Comparison of ENCODE assay signal across 8 mouse cellular contexts in the genomic region with DNA sequence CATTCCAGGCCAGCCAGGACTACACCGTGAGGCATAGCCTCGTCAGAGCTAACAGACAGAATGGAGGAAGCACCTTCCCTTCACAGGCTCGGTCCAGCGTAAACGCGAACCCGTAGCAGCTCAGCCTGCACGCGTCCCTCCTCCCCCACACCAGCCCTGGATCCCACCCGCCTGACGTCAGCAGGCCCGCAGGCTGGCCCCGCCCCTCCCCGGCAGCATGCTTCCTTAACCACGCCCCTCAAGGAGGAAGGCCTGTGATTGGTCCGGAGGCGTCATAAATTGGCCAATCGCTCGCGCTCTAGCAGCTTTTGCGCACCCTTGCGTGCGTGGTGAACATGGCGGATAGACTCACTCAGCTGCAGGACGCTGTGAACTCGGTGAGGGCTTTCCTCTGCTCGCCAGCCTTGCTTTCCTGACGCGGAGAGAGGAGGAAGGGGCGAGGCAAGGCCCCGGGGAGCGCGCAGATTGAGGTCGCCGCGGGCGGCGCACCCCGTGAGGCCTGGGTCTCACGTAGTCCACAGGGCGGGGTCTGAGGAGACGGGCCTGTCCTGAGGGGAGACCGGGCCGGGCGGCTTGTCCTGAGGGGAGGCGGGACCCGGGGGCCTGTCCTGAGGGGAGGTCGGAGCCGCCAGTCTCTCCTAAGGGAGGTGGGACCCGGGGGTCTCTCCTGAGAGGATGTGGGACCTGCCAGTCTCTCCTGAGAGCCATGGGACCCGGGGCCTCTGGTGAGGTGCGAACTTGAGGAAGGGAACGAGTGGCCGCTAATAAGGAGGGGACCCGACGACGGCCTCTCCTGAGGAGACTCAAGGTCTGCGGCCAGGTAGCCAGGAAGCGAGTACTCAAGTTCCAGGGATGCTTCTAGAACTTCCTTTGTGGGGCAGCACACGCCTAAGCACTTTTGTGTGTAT. TPM values are rescaled to one million over a fixed set of nuclear protein-coding genes. Genes with fewer than 3 reads are reported as not detected.
DNase-seq lines count a peak whose midpoint lies in the region; ATAC-seq and TF ChIP-seq lines count a peak whose summit lies in the region.

A gene (plus strand): TSS at position 272 of the 908 bp plus-strand sequence.
A gene (minus strand): TSS at position 549 of the 908 bp plus-strand sequence.

- intact Hi-C loops in gastrocnemius, adult 2 months (cut with DNase I): no loop called here
- intact Hi-C loops in left cerebral cortex, adult 2 months (cut with DNase I): loop anchor here (2.0 to 10.0 kb wide), 2 partner anchors 66 to 342 kb away; a partner anchor contains a TSS

- H3K27me3 ChIP-seq in hindbrain, postnatal 0 days (ENCODE audit: insufficient read depth, low read length): no peaks in the 10 kb centered on the region

- H3K4me2 ChIP-seq in hindbrain, postnatal 0 days (ENCODE audit: low read depth, low read length): peak within 1 kb of the TSS; percentile 95

- H3K4me1 ChIP-seq in hindbrain, postnatal 0 days (ENCODE audit: insufficient read depth, low read length): peaks cover 3% of the 10 kb centered on the region; the same call in 1 of the 2 replicates

- no peaks in the 10 kb centered on the region for H3K9me3 ChIP-seq in hindbrain, postnatal 0 days (ENCODE audit: low read length)

- DNase-seq in ZHBTc4 (ENCODE audit: low read depth, low spot score): peak; percentile 99
- DNase-seq in gastrocnemius, adult 2 months: peak; percentile 99
- DNase-seq in hindbrain, postnatal 0 days (ENCODE audit: low spot score): peak; percentile 99
- DNase-seq in left cerebral cortex, adult 2 months (ENCODE audit: extremely low spot score in 1 of 2, low spot score in 2 of 2): peak; percentile 98 to 99
- peak; percentile 97 to 98 for DNase-seq in right cerebral cortex, adult 2 months (ENCODE audit: low spot score in 2 of 2)
- peak; percentile 99 for DNase-seq in urinary bladder, postnatal 14 days (ENCODE audit: low spot score)

- peak within 1 kb of the TSS; percentile 80 for H3K9ac ChIP-seq in hindbrain, postnatal 0 days (replicated peaks; ENCODE audit: low read length)

- H3K4me3 ChIP-seq in gastrocnemius, adult 2 months: peak within 1 kb of the TSS; percentile 95
- H3K4me3 ChIP-seq in hindbrain, postnatal 0 days (ENCODE audit: low read length): peak within 1 kb of the TSS; percentile 76
- H3K4me3 ChIP-seq in left cerebral cortex, adult 2 months: peak within 1 kb of the TSS; percentile 63

- peak within 1 kb of the TSS; percentile 96 for H3K27ac ChIP-seq in gastrocnemius, adult 2 months
- peak within 1 kb of the TSS; percentile 83 for H3K27ac ChIP-seq in hindbrain, postnatal 0 days
- H3K27ac ChIP-seq in left cerebral cortex, adult 2 months: peak within 1 kb of the TSS; percentile 92

- TF ChIP-seq CTCF in gastrocnemius, adult 2 months (IDR thresholded peaks at IDR 0.05): peak; percentile 18; the same call in 1 of the 2 replicates
- TF ChIP-seq CTCF in hindbrain, postnatal 0 days (IDR thresholded peaks at IDR 0.05; ENCODE audit: low read depth): peak; percentile 58
- TF ChIP-seq CTCF in left cerebral cortex, adult 2 months (IDR thresholded peaks at IDR 0.05): peak; percentile 12; the same call in 1 of the 2 replicates

- peak; percentile 87 for ATAC-seq in common myeloid progenitor, adult 5-6 weeks (replicated peaks; ENCODE audit: low read depth, poor library complexity, severe bottlenecking)
- peak; percentile 98 for ATAC-seq in hindbrain, postnatal 0 days
- ATAC-seq in megakaryocyte, adult 5-6 weeks (ENCODE audit: poor library complexity, severe bottlenecking): peak; percentile 81

- no peaks in the 10 kb centered on the region for H3K36me3 ChIP-seq in hindbrain, postnatal 0 days (ENCODE audit: insufficient read depth, low read length)

- under 1% methylated on average over 58 of the region's 60 CpGs for WGBS in hindbrain, postnatal 0 days

RNA-seq across cellular contexts. Expression of the first gene that starts in this region (rescaled TPM):
- total RNA-seq in common myeloid progenitor, adult 5-6 weeks (2017): 59.5 and 75.1 TPM in 2 replicates
- total RNA-seq in gastrocnemius, adult 2 months (2021): 10 to 100 TPM; 35.7 to 44.7 TPM
- 23.7 and 42.3 TPM in 2 replicates for total RNA-seq in hindbrain, postnatal 0 days (2014; rRNA removed)
- polyA plus RNA-seq in hindbrain, postnatal 0 days (2015; fragmentation: Nextera tagmentation; extraction: Ambion mirVana): 112 and 116 TPM in 2 replicates
- total RNA-seq in left cerebral cortex, adult 2 months (2021): 10 to 100 TPM; 44.1 to 44.8 TPM
- 96.7 and 109 TPM in 2 replicates for total RNA-seq in megakaryocyte, adult 5-6 weeks (2015)
- total RNA-seq in megakaryocyte, adult 5-6 weeks (2017): 76.2 and 82.8 TPM in 2 replicates

RNA-seq across cellular contexts. Expression of the second gene that starts in this region (rescaled TPM):
- total RNA-seq in common myeloid progenitor, adult 5-6 weeks (2017): 51.9 and 55.6 TPM in 2 replicates
- 1 to 10 TPM; 5.7 to 7.8 TPM for total RNA-seq in gastrocnemius, adult 2 months (2021)
- 43.9 and 45.6 TPM in 2 replicates for total RNA-seq in hindbrain, postnatal 0 days (2014; rRNA removed)
- 37.2 and 39.5 TPM in 2 replicates for polyA plus RNA-seq in hindbrain, postnatal 0 days (2015; fragmentation: Nextera tagmentation; extraction: Ambion mirVana)
- total RNA-seq in left cerebral cortex, adult 2 months (2021): 10 to 100 TPM; 26.4 to 27.4 TPM
- 27.8 and 31.6 TPM in 2 replicates for total RNA-seq in megakaryocyte, adult 5-6 weeks (2015)
- total RNA-seq in megakaryocyte, adult 5-6 weeks (2017): 40.3 and 40.4 TPM in 2 replicates

Comparison
In these comparisons a context has a peak if more than half of its experiments do, and no peak if none do; other contexts are left out.
1. Peak in every context shown above with its lines: DNase-seq, ATAC-seq, H3K4me3 ChIP-seq and H3K27ac ChIP-seq.